Mouse (Mus musculus): ENCODE results near the gene Noxred1. TPM values are rescaled to one million over a fixed set of nuclear protein-coding genes. Genes with fewer than 3 reads are reported as not detected.

Gene Noxred1
- total RNA-seq, 2 experiments from 2014 or later = 0.22 TPM; not detected in 1

Small RNA genes within 50 kb of the gene (microRNA-seq; reads per million reads assigned to microRNA genes)
- not detected for gene Gm47293

Other genes with a start within 250 kb of the Noxred1 start
- gene Zdhhc22, start 248.3 kb downstream of the Noxred1 start, total RNA-seq (2021) = not detected
- gene Tmem63c, start 217.4 kb downstream of the Noxred1 start, total RNA-seq (2021) = under 1 TPM; 0.10 to 0.16 TPM
- not detected for gene Ngb, start 136.2 kb downstream of the Noxred1 start, total RNA-seq (2021)
- 10 to 100 TPM; 52.4 to 56.7 TPM for gene Gstz1, start 91.6 kb downstream of the Noxred1 start, total RNA-seq (2021)
- 10 to 100 TPM; 12.3 to 14.6 TPM for gene Pomt2, start 90.8 kb downstream of the Noxred1 start, total RNA-seq (2021)
- gene Samd15, start 39.0 kb downstream of the Noxred1 start, total RNA-seq (2021) = under 1 TPM; 0.36 to 0.86 TPM
- 1 to 10 TPM; 3.8 to 4.6 TPM for gene Tmed8, start 38.3 kb downstream of the Noxred1 start, total RNA-seq (2021)
- 10 to 100 TPM; 18.1 to 20.7 TPM for gene Vipas39, start 27.5 kb upstream of the Noxred1 start, total RNA-seq (2021)
- 100 to 1,000 TPM; 102 to 104 TPM for gene Ahsa1, start 27.7 kb upstream of the Noxred1 start, total RNA-seq (2021)
- gene Ism2, start 61.0 kb upstream of the Noxred1 start, total RNA-seq (2021) = under 1 TPM; 0.25 to 0.41 TPM
- 10 to 100 TPM; 41.7 to 44.1 TPM for gene Sptlc2, start 149.6 kb upstream of the Noxred1 start, total RNA-seq (2021)
- 100 to 1,000 TPM; 164 to 167 TPM for gene Slirp, start 205.2 kb upstream of the Noxred1 start, total RNA-seq (2021)
- 10 to 100 TPM; 16.2 to 16.5 TPM for gene Alkbh1, start 205.3 kb upstream of the Noxred1 start, total RNA-seq (2021)
- 10 to 100 TPM; 55.7 to 61.5 TPM for gene Snw1, start 233.5 kb upstream of the Noxred1 start, total RNA-seq (2021)